Mouse (Mus musculus) heart, adult 2 months (tissue): Measurements from ENCODE around the gene Gm3336. TPM values are rescaled to one million over a fixed set of nuclear protein-coding genes. Genes with fewer than 3 reads are reported as not detected.

ENCODE experiments used
- DNase-seq, 2 experiments: peaks; one replicate each; pipeline ENCODE4 v3.0.0; 2021
- H3K27ac ChIP-seq: fragments of 200-600 bp; 2 replicates; pipeline ENCODE4 v1.8.1; 2022
- H3K27me3 ChIP-seq: fragments of 200-500 bp; 2 replicates; pipeline ENCODE4 v1.6.1; 2012; ENCODE audit warnings: mild to moderate bottlenecking, low read length, inconsistent platforms, mixed read lengths; ENCODE audit not compliant: control insufficient read depth, insufficient read depth
- H3K36me3 ChIP-seq: fragments of 200-500 bp; 2 replicates; pipeline ENCODE4 v1.6.1; 2012; ENCODE audit warnings: low read length, inconsistent platforms; ENCODE audit not compliant: control insufficient read depth, insufficient read depth
- H3K4me1 ChIP-seq: fragments of 200-500 bp; 2 replicates; pipeline ENCODE4 v1.6.1; 2011; ENCODE audit warnings: low read length; ENCODE audit not compliant: control insufficient read depth, insufficient read depth
- H3K4me3 ChIP-seq: fragments of 200-600 bp; 2 replicates; pipeline ENCODE4 v1.8.1; 2022
- H3K79me2 ChIP-seq: fragments of 200-500 bp; replicated peaks from 2 replicates; pipeline ENCODE4 v1.6.1; 2012; ENCODE audit warnings: mild to moderate bottlenecking, inconsistent platforms, low read length, moderate library complexity, mixed read lengths; ENCODE audit not compliant: control insufficient read depth, insufficient read depth
- H3K9ac ChIP-seq: fragments of 200-500 bp; 2 replicates; pipeline ENCODE4 v1.6.1; 2012; ENCODE audit warnings: low read depth, mild to moderate bottlenecking, control low read depth, inconsistent platforms, low read length, mixed read lengths
- CTCF ChIP-seq: fragments of 200-600 bp; IDR thresholded peaks from 2 replicates; pipeline ENCODE4 v1.8.1; 2022; ENCODE audit warnings: antibody characterized with exemption, mild to moderate bottlenecking, moderate library complexity
- EP300 ChIP-seq: fragments of 200-500 bp; IDR thresholded peaks from 2 replicates; pipeline ENCODE4 v1.6.1; 2011; ENCODE audit warnings: low read depth, low read length, control low read depth; ENCODE audit not compliant: insufficient read depth
- POLR2A ChIP-seq: fragments of 200-500 bp; IDR thresholded peaks from 2 replicates; pipeline ENCODE4 v1.6.1; 2011; ENCODE audit warnings: mild to moderate bottlenecking, low read depth, low read length, control low read depth; ENCODE audit not compliant: insufficient read depth
- WGBS: fragments of 180-500 bp; shearing (Covaris S2); methylation state at CpG from one replicate; pipeline ENCODE4 v1.1.7; 2018; 5-methylcytosine and 5-hydroxymethylcytosine counted together
- intact Hi-C: fragments of 180-260 bp; cut with DNase I; formaldehyde crosslinking; loops from one replicate; pipeline ENCODE4 v1.15.1; 2025
- polyA plus RNA-seq: library from polyadenylated mRNA; depleted of rRNA; stranded (reverse); fragments of >200 nt; gene quantifications from 2 replicates; pipeline ENCODE4 v1.2.3, GENCODE M21; 2012
- total RNA-seq, 2 experiments: library from RNA; stranded (reverse); gene quantifications; 2 replicates each; pipeline ENCODE4 v1.2.3; 2021

The Gm3336 gene
- total and polyA plus RNA-seq, 3 experiments: not detected

- Histone ChIP-seq H3K36me3 (no peaks in the 10 kb centered on the region), H3K27ac (no peak overlapping the region), H3K79me2 (no peaks in the 10 kb centered on the region), H3K9ac (no peak overlapping the region), H3K4me3 (no peak overlapping the region), H3K4me1 (peaks cover 3% of the 10 kb centered on the region; the same call in 1 of the 2 replicates), H3K27me3 (no peaks in the 10 kb centered on the region)
- peak in 1 of 2 experiments; percentile 22 for DNase-seq
- WGBS: 87% methylated on average over 14 of the region's 14 CpGs
- intact Hi-C loops: no loop called here
- TF ChIP-seq CTCF (no peak), POLR2A (no peak), EP300 (no peak)
Observed at GRCm38 (mm10) chr8:70708281-70708680, 10.1 kb upstream of the Gm3336 start.

GRCm38 (mm10) chr8:70709794-70710193, 8.5 kb upstream of the Gm3336 start:
- WGBS: 90% methylated on average over 9 of the region's 9 CpGs
- Histone ChIP-seq H3K79me2 (no peaks in the 10 kb centered on the region), H3K4me3 (no peak overlapping the region), H3K27ac (no peak overlapping the region), H3K9ac (no peak overlapping the region), H3K27me3 (no peaks in the 10 kb centered on the region), H3K36me3 (no peaks in the 10 kb centered on the region), H3K4me1 (peaks cover 3% of the 10 kb centered on the region; the same call in 1 of the 2 replicates)
- no peak for TF ChIP-seq POLR2A
- TF ChIP-seq CTCF: no peak
- TF ChIP-seq EP300: no peak
- intact Hi-C loops: no loop called here
- DNase-seq: peak in 1 of 2 experiments; percentile 19

GRCm38 (mm10) chr8:70710296-70710695, 8.0 kb upstream of the Gm3336 start:
- peak in 1 of 2 experiments; percentile 34 for DNase-seq
- H3K9ac ChIP-seq: no peak overlapping the region
- WGBS: 88% methylated on average over 1 of the region's 1 CpGs
- no peaks in the 10 kb centered on the region for H3K36me3 ChIP-seq
- intact Hi-C loops: no loop called here
- H3K79me2 ChIP-seq: no peaks in the 10 kb centered on the region
- peaks cover 3% of the 10 kb centered on the region; the same call in 1 of the 2 replicates for H3K4me1 ChIP-seq
- no peak overlapping the region for H3K27ac ChIP-seq
- TF ChIP-seq CTCF: no peak
- 0 out of 2 replicates have a peak, but pooled peaks have one; percentile 21 for TF ChIP-seq EP300
- H3K4me3 ChIP-seq: no peak overlapping the region
- no peaks in the 10 kb centered on the region for H3K27me3 ChIP-seq

GRCm38 (mm10) chr8:70711041-70711440, 7.3 kb upstream of the Gm3336 start:
- DNase-seq: no peak
- Histone ChIP-seq H3K36me3 (no peaks in the 10 kb centered on the region), H3K9ac (no peak overlapping the region), H3K27ac (no peak overlapping the region), H3K4me3 (no peak overlapping the region), H3K4me1 (peaks cover 3% of the 10 kb centered on the region; the same call in 1 of the 2 replicates), H3K79me2 (no peaks in the 10 kb centered on the region), H3K27me3 (no peaks in the 10 kb centered on the region)
- no peak for TF ChIP-seq CTCF
- TF ChIP-seq EP300: no peak
- no peak for TF ChIP-seq POLR2A
- 83% methylated on average over 11 of the region's 11 CpGs for WGBS
- intact Hi-C loops: no loop called here

- TF ChIP-seq CTCF (no peak), POLR2A (no peak), EP300 (no peak)
- 83% methylated on average over 7 of the region's 7 CpGs for WGBS
- Histone ChIP-seq H3K79me2 (no peaks in the 10 kb centered on the region), H3K4me3 (no peak overlapping the region), H3K9ac (no peak overlapping the region), H3K4me1 (peaks cover 3% of the 10 kb centered on the region; the same call in 1 of the 2 replicates), H3K27ac (no peak overlapping the region), H3K36me3 (no peaks in the 10 kb centered on the region), H3K27me3 (no peaks in the 10 kb centered on the region)
- no peak for DNase-seq
- intact Hi-C loops: no loop called here
Observed at GRCm38 (mm10) chr8:70713991-70714390, 4.4 kb upstream of the Gm3336 start.

GRCm38 (mm10) chr8:70715086-70715485, 3.3 kb upstream of the Gm3336 start:
- TF ChIP-seq POLR2A: no peak
- TF ChIP-seq CTCF: no peak
- no peak for TF ChIP-seq EP300
- H3K27ac ChIP-seq: no peak overlapping the region
- no peak for DNase-seq
- WGBS: 66% methylated on average over 2 of the region's 2 CpGs
- intact Hi-C loops: no loop called here
- peaks cover 3% of the 10 kb centered on the region; the same call in 1 of the 2 replicates for H3K4me1 ChIP-seq
- no peaks in the 10 kb centered on the region for H3K27me3 ChIP-seq
- no peaks in the 10 kb centered on the region for H3K79me2 ChIP-seq
- H3K4me3 ChIP-seq: no peak overlapping the region
- H3K9ac ChIP-seq: no peak overlapping the region
- H3K36me3 ChIP-seq: no peaks in the 10 kb centered on the region
